Mouse (Mus musculus): ENCODE measurements around the gene Sin3a. TPM values are rescaled to one million over a fixed set of nuclear protein-coding genes. Genes with fewer than 3 reads are reported as not detected.
A peak's percentile ranks its signal among the peaks of the same experiment; 100 is the strongest.

The Sin3a gene
- total and polyA plus RNA-seq, 2 experiments from 2014 or later = 13.4 to 85.7 TPM

GRCm38 (mm10) chr9:57139571-57139970 lies 67.7 kb downstream of the Sin3a start:
- Histone ChIP-seq H3K9me3 (ENCODE audit: low read length) (no peaks in the 10 kb centered on the region), H3K9ac (replicated peaks; ENCODE audit: low read length, poor library complexity, severe bottlenecking) (no peak overlapping the region), H3K27me3 (ENCODE audit: insufficient read depth, low read length) (no peaks in the 10 kb centered on the region), H3K36me3 (ENCODE audit: insufficient read depth, low read length) (peaks cover 75% of the 10 kb centered on the region), H3K27ac (ENCODE audit: low read depth, low read length) (no peak overlapping the region), H3K4me1 (ENCODE audit: insufficient read depth, low read length) (no peaks in the 10 kb centered on the region), H3K4me2 (ENCODE audit: low read depth, low read length, poor library complexity, severe bottlenecking) (no peak overlapping the region), H3K4me3 (ENCODE audit: low read depth, low read length) (no peak overlapping the region)
- DNase-seq (ENCODE audit: low spot score) (no peak), ATAC-seq (ENCODE audit: low FRiP score) (no peak)
- TF ChIP-seq CTCF (IDR thresholded peaks at IDR 0.05) = no peak
- 97% methylated on average over 5 of the region's 5 CpGs for WGBS

- no peak overlapping the region for H3K27ac ChIP-seq (ENCODE audit: low read depth, low read length)
- H3K4me3 ChIP-seq (ENCODE audit: low read depth, low read length) = no peak overlapping the region
- no peak overlapping the region for H3K9ac ChIP-seq (replicated peaks; ENCODE audit: low read length, poor library complexity, severe bottlenecking)
- no peaks in the 10 kb centered on the region for H3K9me3 ChIP-seq (ENCODE audit: low read length)
- H3K27me3 ChIP-seq (ENCODE audit: insufficient read depth, low read length) = no peaks in the 10 kb centered on the region
- no peak for DNase-seq (ENCODE audit: low spot score)
- no peak for TF ChIP-seq CTCF (IDR thresholded peaks at IDR 0.05)
- 93% methylated on average over 17 of the region's 17 CpGs for WGBS
- H3K4me1 ChIP-seq (ENCODE audit: insufficient read depth, low read length) = peaks cover 5% of the 10 kb centered on the region; the same call in 1 of the 2 replicates
- no peak for ATAC-seq (ENCODE audit: low FRiP score)
- peaks cover 60% of the 10 kb centered on the region for H3K36me3 ChIP-seq (ENCODE audit: insufficient read depth, low read length)
- H3K4me2 ChIP-seq (ENCODE audit: low read depth, low read length, poor library complexity, severe bottlenecking) = no peak overlapping the region
Observed at GRCm38 (mm10) chr9:57141417-57142353, 69.8 kb downstream of the Sin3a start.

GRCm38 (mm10) chr9:57143212-57143611 lies 71.4 kb downstream of the Sin3a start:
- no peaks in the 10 kb centered on the region for H3K27me3 ChIP-seq (ENCODE audit: insufficient read depth, low read length)
- no peak for DNase-seq (ENCODE audit: low spot score)
- no peak overlapping the region for H3K27ac ChIP-seq (ENCODE audit: low read depth, low read length)
- peaks cover 45% of the 10 kb centered on the region for H3K36me3 ChIP-seq (ENCODE audit: insufficient read depth, low read length)
- H3K4me2 ChIP-seq (ENCODE audit: low read depth, low read length, poor library complexity, severe bottlenecking) = no peak overlapping the region
- H3K9me3 ChIP-seq (ENCODE audit: low read length) = no peaks in the 10 kb centered on the region
- WGBS = 83% methylated on average over 11 of the region's 11 CpGs
- ATAC-seq (ENCODE audit: low FRiP score) = no peak
- no peak overlapping the region for H3K9ac ChIP-seq (replicated peaks; ENCODE audit: low read length, poor library complexity, severe bottlenecking)
- H3K4me3 ChIP-seq (ENCODE audit: low read depth, low read length) = no peak overlapping the region
- peaks cover 8% of the 10 kb centered on the region; the same call in 1 of the 2 replicates for H3K4me1 ChIP-seq (ENCODE audit: insufficient read depth, low read length)
- no peak for TF ChIP-seq CTCF (IDR thresholded peaks at IDR 0.05)

- Histone ChIP-seq H3K4me2 (ENCODE audit: low read depth, low read length, poor library complexity, severe bottlenecking) (no peak overlapping the region), H3K9ac (replicated peaks; ENCODE audit: low read length, poor library complexity, severe bottlenecking) (no peak overlapping the region), H3K4me3 (ENCODE audit: low read depth, low read length) (no peak overlapping the region), H3K27me3 (ENCODE audit: insufficient read depth, low read length) (no peaks in the 10 kb centered on the region), H3K36me3 (ENCODE audit: insufficient read depth, low read length) (peaks cover 31% of the 10 kb centered on the region), H3K9me3 (ENCODE audit: low read length) (no peaks in the 10 kb centered on the region), H3K4me1 (ENCODE audit: insufficient read depth, low read length) (peaks cover 8% of the 10 kb centered on the region; the same call in 1 of the 2 replicates), H3K27ac (ENCODE audit: low read depth, low read length) (no peak overlapping the region)
- ATAC-seq (ENCODE audit: low FRiP score) (no peak), DNase-seq (ENCODE audit: low spot score) (no peak)
- 90% methylated on average over 8 of the region's 8 CpGs for whole genome bisulfite sequencing
- TF ChIP-seq CTCF (IDR thresholded peaks at IDR 0.05) = no peak
Observed at GRCm38 (mm10) chr9:57144830-57145229, 73.0 kb downstream of the Sin3a start.

- DNase-seq (ENCODE audit: low spot score) (no peak), ATAC-seq (ENCODE audit: low FRiP score) (no peak)
- no peak for TF ChIP-seq CTCF (IDR thresholded peaks at IDR 0.05)
- H3K27ac ChIP-seq (ENCODE audit: low read depth, low read length) = peak overlapping the region; percentile 87; the same call in 1 of the 2 replicates
- no peak overlapping the region for H3K9ac ChIP-seq (replicated peaks; ENCODE audit: low read length, poor library complexity, severe bottlenecking)
- H3K4me3 ChIP-seq (ENCODE audit: low read depth, low read length) = no peak overlapping the region
- 88% methylated on average over 17 of the region's 17 CpGs for WGBS
- peaks cover 14% of the 10 kb centered on the region for H3K36me3 ChIP-seq (ENCODE audit: insufficient read depth, low read length)
- H3K4me1 ChIP-seq (ENCODE audit: insufficient read depth, low read length) = peaks cover 8% of the 10 kb centered on the region; the same call in 1 of the 2 replicates
- no peaks in the 10 kb centered on the region for H3K27me3 ChIP-seq (ENCODE audit: insufficient read depth, low read length)
- no peaks in the 10 kb centered on the region for H3K9me3 ChIP-seq (ENCODE audit: low read length)
- H3K4me2 ChIP-seq (ENCODE audit: low read depth, low read length, poor library complexity, severe bottlenecking) = peak overlapping the region; percentile 75
Observed at GRCm38 (mm10) chr9:57146451-57147066, 74.7 kb downstream of the Sin3a start.

Measured in midbrain, postnatal 0 days (tissue).